Mouse (Mus musculus) hindbrain, embryonic 13.5 days (tissue): ENCODE results near the gene Tmem39b. TPM values are rescaled to one million over a fixed set of nuclear protein-coding genes. Genes with fewer than 3 reads are reported as not detected.
A peak's percentile ranks its signal among the peaks of the same experiment; 100 is the strongest.
"Not testable (repeated sequence)": the region's sequence is repeated elsewhere in the genome, so short reads cannot be mapped to it uniquely, and the experiment has no call there.

Experiments used
- ATAC-seq: fragments of 200-750 bp; cut with Nextera tagmentation; 2 replicates; pipeline ENCODE4 v1.8.0; 2017; ENCODE audit warnings: moderate TSS enrichment; ENCODE audit not compliant: low FRiP score
- H3K27ac ChIP-seq: fragments of 300-500 bp; sonication (generic); 2 replicates; pipeline ENCODE4 v1.5.1; 2015; ENCODE audit warnings: inconsistent platforms, mild to moderate bottlenecking, moderate library complexity
- H3K27me3 ChIP-seq: fragments of 300-500 bp; sonication (generic); 2 replicates; pipeline ENCODE4 v1.6.1; 2015; ENCODE audit warnings: mild to moderate bottlenecking, inconsistent platforms
- H3K36me3 ChIP-seq: fragments of 300-500 bp; sonication (generic); 2 replicates; pipeline ENCODE4 v1.6.1; 2015; ENCODE audit warnings: mild to moderate bottlenecking, inconsistent platforms
- H3K4me1 ChIP-seq: fragments of 300-500 bp; sonication (generic); replicated peaks from 2 replicates; pipeline ENCODE4 v1.6.1; 2015; ENCODE audit warnings: inconsistent platforms
- H3K4me2 ChIP-seq: fragments of 300-500 bp; sonication (generic); 2 replicates; pipeline ENCODE4 v1.6.1; 2015; ENCODE audit warnings: inconsistent platforms, mild to moderate bottlenecking, moderate library complexity
- H3K4me3 ChIP-seq: fragments of 300-500 bp; sonication (generic); 2 replicates; pipeline ENCODE4 v1.5.1; 2015; ENCODE audit warnings: mild to moderate bottlenecking, inconsistent platforms
- H3K9ac ChIP-seq: fragments of 300-500 bp; sonication (generic); 2 replicates; pipeline ENCODE4 v1.6.1; 2015; ENCODE audit warnings: mild to moderate bottlenecking, inconsistent platforms
- H3K9me3 ChIP-seq: fragments of 300-500 bp; sonication (generic); 2 replicates; pipeline ENCODE4 v1.6.1; 2016; ENCODE audit warnings: inconsistent platforms
- WGBS: fragments of 180-500 bp; shearing (Covaris S2); methylation state at CpG from one replicate; pipeline ENCODE4 v1.1.7; 2015; 5-methylcytosine and 5-hydroxymethylcytosine counted together
- polyA plus RNA-seq: library from polyadenylated mRNA; unstranded; fragments of >200 nt; fragmentation: Nextera tagmentation; extraction: Ambion mirVana; gene quantifications from 2 replicates; pipeline ENCODE4 v1.2.1, GENCODE M21; 2015

Tmem39b gene
- polyA plus RNA-seq, 1 experiment from 2014 or later = 16.8 TPM

DNA sequence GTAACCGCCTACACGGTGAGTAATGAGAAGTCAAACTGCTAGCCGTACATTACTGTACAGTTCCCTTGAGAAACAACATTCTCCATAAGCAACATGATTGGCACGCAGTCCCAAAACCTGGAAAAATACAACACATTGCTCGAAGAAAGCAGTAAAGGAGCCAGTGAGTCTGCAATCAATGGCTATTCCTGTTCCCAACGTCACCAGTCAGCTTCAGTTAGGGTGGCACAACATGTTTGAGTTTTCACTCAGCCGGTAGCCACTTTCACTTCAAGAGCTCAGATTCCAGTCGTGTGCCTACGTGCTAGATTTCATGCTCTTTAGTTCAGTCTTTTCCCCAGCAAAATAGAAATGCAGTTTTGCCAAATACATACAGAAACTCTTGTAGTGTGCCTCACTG is 19.7 kb upstream of the Tmem39b start:
- Histone ChIP-seq H3K36me3 (peaks cover 83% of the 10 kb centered on the region), H3K4me2 (no peak overlapping the region), H3K27me3 (no peaks in the 10 kb centered on the region), H3K9me3 (no peaks in the 10 kb centered on the region), H3K4me3 (no peak overlapping the region), H3K4me1 (no peaks in the 10 kb centered on the region), H3K27ac (peak overlapping the region; percentile 13; the same call in 1 of the 2 replicates), H3K9ac (no peak overlapping the region)
- ATAC-seq = no peak
- 91% methylated on average over 9 of the region's 9 CpGs for WGBS

DNA sequence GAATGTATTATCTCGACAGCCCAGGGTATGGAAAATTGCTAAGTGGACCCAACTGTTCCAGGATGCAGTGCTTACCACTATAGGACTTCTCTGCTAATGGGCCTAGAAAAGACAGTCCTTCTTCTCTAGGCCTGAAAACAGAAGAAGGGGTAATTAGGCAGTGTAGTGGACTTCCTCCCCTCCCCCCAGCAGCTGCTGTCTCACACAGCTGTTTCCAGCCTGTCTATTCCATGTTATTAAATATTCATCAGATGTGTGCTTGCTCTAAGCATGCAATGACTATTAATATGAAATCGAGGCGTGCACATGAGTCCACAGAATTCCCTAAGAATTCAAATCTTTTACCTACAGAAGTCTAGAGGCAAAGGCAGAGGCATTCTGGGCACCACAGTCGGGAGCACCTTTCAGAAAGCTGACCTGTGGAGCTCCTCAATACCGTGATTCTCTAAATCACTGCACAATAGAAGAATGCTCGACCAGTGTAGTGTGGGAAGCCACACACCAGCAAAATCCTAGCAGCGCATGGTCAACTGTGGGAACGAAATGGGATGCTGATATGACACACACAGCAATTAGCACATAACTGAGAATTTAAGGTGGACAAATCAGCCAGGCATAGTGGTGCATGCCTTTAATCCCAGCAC is 13.0 kb upstream of the Tmem39b start:
- 49% methylated on average over 8 of the region's 8 CpGs for WGBS
- Histone ChIP-seq H3K4me2 (no peak overlapping the region), H3K4me3 (no peak overlapping the region), H3K4me1 (peaks cover 26% of the 10 kb centered on the region), H3K36me3 (peaks cover 88% of the 10 kb centered on the region), H3K9me3 (no peaks in the 10 kb centered on the region), H3K27ac (peak overlapping the region; percentile 88), H3K27me3 (no peaks in the 10 kb centered on the region), H3K9ac (0 out of 2 replicates have a peak overlapping the region, but pooled peaks have one; percentile 15)
- peak; percentile 72 for ATAC-seq

DNA sequence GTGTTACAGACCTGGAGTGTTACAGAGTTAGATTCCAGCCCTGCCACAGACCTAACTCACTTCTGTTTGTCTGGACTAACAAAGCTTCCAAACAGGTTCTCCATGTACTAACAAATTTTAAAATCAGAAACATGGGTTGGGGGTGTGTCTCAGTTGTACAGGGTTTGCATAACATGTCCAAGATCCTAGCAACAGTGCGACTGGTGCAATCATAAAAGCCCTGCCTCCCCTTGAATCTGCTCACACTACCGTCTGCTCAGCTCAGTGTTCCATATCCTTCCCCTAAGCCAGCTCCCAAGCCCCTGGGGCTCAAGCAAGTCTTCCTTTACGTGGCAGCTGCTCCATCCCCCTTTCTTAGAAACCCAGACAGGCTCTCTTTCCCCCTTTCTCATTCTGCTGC is 10.1 kb upstream of the Tmem39b start:
- no peak for ATAC-seq
- Histone ChIP-seq H3K36me3 (peaks cover 85% of the 10 kb centered on the region), H3K27ac (peak overlapping the region; percentile 65), H3K4me3 (no peak overlapping the region), H3K9ac (no peak overlapping the region), H3K9me3 (no peaks in the 10 kb centered on the region), H3K4me1 (peaks cover 45% of the 10 kb centered on the region), H3K4me2 (no peak overlapping the region), H3K27me3 (no peaks in the 10 kb centered on the region)
- WGBS = 35% methylated on average over 3 of the region's 3 CpGs

DNA sequence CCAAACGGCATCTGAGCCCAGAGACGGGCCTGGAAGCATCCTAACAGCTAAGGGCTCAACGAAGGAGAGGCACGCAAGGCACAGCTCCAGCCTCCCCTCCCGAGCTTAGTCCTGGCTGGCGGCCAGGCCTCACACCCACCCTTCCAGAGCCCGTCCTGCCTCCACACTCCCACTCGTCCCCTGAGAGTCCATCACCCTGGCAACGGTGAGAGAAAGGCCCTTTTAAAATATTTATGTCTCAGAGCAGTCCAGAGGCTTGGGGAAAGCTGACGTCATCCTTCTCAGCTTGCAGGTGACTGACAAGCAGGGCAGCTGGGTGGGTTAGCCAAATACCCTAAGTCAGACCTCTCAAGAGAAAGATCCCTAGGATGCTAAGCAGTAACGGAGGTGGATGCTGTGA is 5.8 kb upstream of the Tmem39b start:
- peak overlapping the region; percentile 19 for H3K9ac ChIP-seq
- 8% methylated on average over 11 of the region's 11 CpGs for WGBS
- no peaks in the 10 kb centered on the region for H3K9me3 ChIP-seq
- H3K36me3 ChIP-seq = peaks cover 44% of the 10 kb centered on the region
- ATAC-seq = peak; percentile 75
- peaks cover 36% of the 10 kb centered on the region for H3K4me1 ChIP-seq
- H3K4me2 ChIP-seq = peak overlapping the region; percentile 25
- no peaks in the 10 kb centered on the region for H3K27me3 ChIP-seq
- H3K4me3 ChIP-seq = no peak overlapping the region
- H3K27ac ChIP-seq = peak overlapping the region; percentile 81

DNA sequence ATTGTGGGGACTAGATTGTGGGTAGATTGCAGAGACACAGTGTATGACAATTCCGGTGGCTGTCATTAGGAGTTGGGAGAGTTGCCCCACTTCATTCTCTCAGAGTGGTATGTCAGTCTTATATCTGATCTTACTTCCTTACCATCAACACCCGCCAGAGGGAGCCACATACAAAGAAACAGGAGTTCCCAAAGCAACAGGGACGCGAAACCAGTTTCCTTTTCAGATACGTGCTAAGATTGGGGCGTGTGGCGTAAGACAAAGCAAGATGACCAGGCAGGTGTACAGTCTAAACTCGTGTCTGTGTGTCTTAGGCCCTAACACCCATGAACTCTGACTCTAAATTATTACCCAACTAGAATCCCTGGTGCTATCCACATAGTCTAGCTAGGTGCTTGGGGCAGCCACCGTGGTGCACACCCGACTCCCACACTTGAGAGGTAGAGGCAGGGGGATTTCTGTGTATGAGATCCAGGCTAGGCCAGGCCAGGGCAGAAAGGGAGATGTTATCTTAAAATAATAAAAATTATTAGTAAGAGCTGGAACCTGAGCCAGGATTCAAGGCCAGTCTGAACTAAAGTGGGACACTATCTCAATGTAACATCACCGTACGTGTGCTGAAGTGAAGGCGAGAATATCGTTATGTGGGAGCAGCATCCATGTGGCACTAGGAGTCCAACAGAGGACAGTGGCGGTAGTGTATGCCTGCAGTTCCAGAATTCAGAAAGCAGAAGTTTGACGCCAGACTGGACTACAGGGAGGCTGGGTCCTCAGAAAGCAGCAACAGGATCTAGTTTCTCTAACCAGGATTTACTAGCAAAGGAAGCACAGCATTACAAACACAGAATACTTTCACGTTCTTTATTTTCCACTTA is 5.1 kb upstream of the Tmem39b start:
- Histone ChIP-seq H3K4me2 (peak overlapping the region; percentile 25), H3K27ac (peak overlapping the region; percentile 81), H3K4me3 (no peak overlapping the region), H3K9ac (peak overlapping the region; percentile 19), H3K4me1 (peaks cover 40% of the 10 kb centered on the region), H3K9me3 (no peaks in the 10 kb centered on the region), H3K36me3 (peaks cover 43% of the 10 kb centered on the region), H3K27me3 (no peaks in the 10 kb centered on the region)
- ATAC-seq = peak; percentile 33; the same call in 1 of the 2 replicates
- WGBS = 48% methylated on average over 17 of the region's 17 CpGs

DNA sequence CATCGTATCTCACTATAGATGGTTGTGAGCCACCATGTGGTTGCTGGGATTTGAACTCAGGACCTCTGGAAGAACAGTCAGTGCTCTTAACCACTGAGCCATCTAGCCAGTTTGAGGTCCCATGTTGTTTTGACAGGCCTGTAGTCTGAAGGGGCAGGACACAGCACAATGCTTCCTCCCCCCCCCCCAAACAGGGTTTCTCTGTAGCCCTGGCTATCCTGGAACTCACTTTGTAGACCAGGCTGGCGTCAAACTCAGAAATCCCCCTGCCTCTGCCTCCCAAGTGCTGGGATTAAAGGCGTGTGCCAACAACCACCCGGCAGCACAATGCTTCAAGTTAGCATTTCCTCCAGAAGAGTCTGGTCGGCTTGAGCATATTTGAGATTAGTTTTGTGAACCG is 4.0 kb upstream of the Tmem39b start:
- 0 out of 2 replicates have a peak overlapping the region, but pooled peaks have one; percentile 81 for H3K27ac ChIP-seq
- H3K36me3 ChIP-seq = peaks cover 32% of the 10 kb centered on the region
- H3K4me1 ChIP-seq = peaks cover 39% of the 10 kb centered on the region
- H3K9me3 ChIP-seq, H3K9ac ChIP-seq, H3K27me3 ChIP-seq, H3K4me2 ChIP-seq, H3K4me3 ChIP-seq, ATAC-seq: not testable (repeated sequence)
- WGBS = 94% methylated on average over 6 of the region's 6 CpGs

DNA sequence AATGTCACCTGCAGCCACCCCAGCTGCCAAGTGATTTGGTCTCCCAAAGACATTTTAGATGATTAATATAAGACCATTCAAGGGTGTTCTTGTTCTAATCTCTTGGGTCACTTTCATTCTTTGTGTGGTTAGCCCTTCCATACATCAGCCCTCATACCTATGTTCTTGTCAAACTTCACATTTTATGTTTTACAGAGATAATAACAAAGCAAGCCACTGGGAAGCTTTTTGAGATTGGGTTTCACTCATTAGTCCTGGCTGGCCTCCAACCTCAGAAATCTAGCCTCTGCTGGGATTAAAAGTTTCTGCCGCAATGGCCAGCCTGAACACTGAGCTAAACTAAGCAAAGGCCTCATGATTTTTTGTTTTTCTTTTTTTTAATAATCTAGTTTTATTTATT is 3.6 kb upstream of the Tmem39b start:
- Histone ChIP-seq H3K9ac (no peak overlapping the region), H3K4me3 (no peak overlapping the region), H3K27me3 (no peaks in the 10 kb centered on the region), H3K4me1 (peaks cover 43% of the 10 kb centered on the region), H3K4me2 (no peak overlapping the region), H3K27ac (0 out of 2 replicates have a peak overlapping the region, but pooled peaks have one; percentile 55), H3K36me3 (peaks cover 27% of the 10 kb centered on the region), H3K9me3 (no peaks in the 10 kb centered on the region)
- ATAC-seq = no peak
- WGBS = 89% methylated on average over 1 of the region's 1 CpGs

DNA sequence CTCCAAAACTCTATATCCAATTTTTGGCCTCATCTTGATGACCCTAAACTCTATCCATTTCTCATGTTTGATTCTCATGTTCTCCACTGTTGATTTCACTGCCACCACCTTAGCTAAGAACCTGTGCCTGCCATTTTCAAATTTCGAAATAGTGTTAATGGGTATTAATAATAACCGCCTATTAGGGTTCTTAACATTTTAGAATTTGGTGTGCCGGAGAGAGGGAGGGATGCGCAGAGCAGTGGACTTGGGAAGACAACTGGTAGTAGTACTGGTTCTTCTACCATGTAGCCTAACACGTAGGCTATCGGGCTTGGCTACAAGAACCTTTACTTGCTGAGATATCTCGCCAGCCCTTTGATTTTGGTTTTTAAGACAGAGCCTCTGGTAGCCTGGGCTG is 553 bp upstream of the Tmem39b start:
- H3K27ac ChIP-seq = peak overlapping the region; percentile 98
- H3K4me3 ChIP-seq = peak overlapping the region; percentile 63
- H3K4me2 ChIP-seq = peak overlapping the region; percentile 64
- 86% methylated on average over 7 of the region's 7 CpGs for WGBS
- peak overlapping the region; percentile 81 for H3K9ac ChIP-seq
- no peak for ATAC-seq
- peaks cover 26% of the 10 kb centered on the region for H3K36me3 ChIP-seq
- H3K9me3 ChIP-seq = no peaks in the 10 kb centered on the region
- H3K4me1 ChIP-seq = peaks cover 42% of the 10 kb centered on the region
- no peaks in the 10 kb centered on the region for H3K27me3 ChIP-seq

DNA sequence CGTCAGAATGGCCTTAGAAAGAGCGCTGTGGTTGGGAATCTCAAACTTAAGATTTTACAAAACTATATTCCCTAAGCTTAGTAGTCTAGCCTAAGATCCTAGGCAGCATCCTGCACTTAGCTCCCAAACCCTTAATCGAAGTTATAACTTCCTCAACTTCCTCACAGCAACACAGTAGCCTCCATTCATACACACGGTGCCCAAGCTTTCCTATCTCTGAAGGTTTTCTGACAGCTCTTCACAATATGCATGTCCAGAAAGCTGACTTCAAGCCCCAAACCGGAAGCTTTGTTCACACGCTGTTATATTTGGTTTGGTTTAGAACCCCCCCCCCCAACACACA is 852 bp downstream of the Tmem39b start:
- Histone ChIP-seq H3K27ac (peak overlapping the region; percentile 98), H3K4me2 (peak overlapping the region; percentile 64), H3K4me3 (peak overlapping the region; percentile 63), H3K27me3 (no peaks in the 10 kb centered on the region), H3K4me1 (peaks cover 34% of the 10 kb centered on the region), H3K36me3 (peaks cover 35% of the 10 kb centered on the region), H3K9me3 (no peaks in the 10 kb centered on the region), H3K9ac (peak overlapping the region; percentile 81)
- ATAC-seq = 0 out of 2 replicates have a peak, but pooled peaks have one; percentile 0
- WGBS = 25% methylated on average over 6 of the region's 6 CpGs

DNA sequence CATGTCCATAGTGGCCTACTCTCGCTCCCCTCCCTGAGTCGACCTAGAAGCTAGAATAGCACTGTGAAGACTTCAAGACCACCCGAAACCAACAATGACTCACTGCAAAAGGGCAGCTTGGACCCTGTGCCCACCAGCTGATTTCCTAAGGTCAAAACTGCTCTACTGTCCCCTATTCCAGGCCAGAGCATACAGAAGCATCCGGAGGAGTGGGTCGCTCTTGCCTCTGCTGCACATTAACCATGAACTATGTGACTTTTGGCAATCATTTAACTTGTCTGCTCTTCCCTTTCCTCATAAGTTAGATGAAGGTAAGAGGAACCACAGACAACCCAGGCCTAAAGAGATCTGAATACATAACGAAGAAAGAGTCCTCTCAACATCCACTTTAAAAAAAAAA is 12.1 kb downstream of the Tmem39b start:
- ATAC-seq = no peak
- Histone ChIP-seq H3K4me1 (no peaks in the 10 kb centered on the region), H3K27me3 (no peaks in the 10 kb centered on the region), H3K4me3 (no peak overlapping the region), H3K9me3 (no peaks in the 10 kb centered on the region), H3K27ac (no peak overlapping the region), H3K36me3 (peaks cover 92% of the 10 kb centered on the region), H3K4me2 (no peak overlapping the region), H3K9ac (no peak overlapping the region)
- WGBS = 96% methylated on average over 6 of the region's 6 CpGs

DNA sequence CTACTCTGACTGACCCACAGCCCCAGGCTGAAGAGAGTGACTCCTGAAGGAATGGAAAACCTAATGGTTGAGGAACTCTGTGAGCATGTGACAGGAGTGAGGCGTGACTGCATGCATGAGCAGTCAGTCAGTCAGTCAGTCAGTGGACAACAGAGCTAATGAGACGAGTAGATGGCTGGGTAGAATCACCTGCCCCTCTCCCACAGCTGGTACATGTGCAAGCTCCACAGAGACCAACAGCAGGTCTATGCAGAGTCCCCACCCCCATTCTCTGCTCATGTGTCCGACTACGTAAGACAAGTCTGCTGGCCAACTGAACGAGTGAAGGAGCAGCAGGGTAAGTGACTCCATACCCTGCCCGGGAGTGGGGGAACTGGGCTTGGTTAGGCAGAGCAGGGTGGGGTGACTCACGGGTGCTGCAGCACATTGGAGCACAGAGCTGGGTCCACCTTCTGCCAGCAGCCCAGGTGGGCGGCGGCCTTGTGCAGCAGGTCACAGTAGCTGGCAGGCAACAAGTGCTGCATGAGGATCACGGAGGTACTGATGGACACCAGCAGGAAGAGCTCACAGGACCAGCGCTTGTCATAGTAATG is 12.6 kb downstream of the Tmem39b start:
- H3K4me2 ChIP-seq = no peak overlapping the region
- no peak overlapping the region for H3K4me3 ChIP-seq
- no peak for ATAC-seq
- WGBS = 86% methylated on average over 11 of the region's 11 CpGs
- H3K27me3 ChIP-seq = no peaks in the 10 kb centered on the region
- H3K4me1 ChIP-seq = no peaks in the 10 kb centered on the region
- no peak overlapping the region for H3K27ac ChIP-seq
- no peak overlapping the region for H3K9ac ChIP-seq
- H3K9me3 ChIP-seq = no peaks in the 10 kb centered on the region
- peaks cover 91% of the 10 kb centered on the region for H3K36me3 ChIP-seq

DNA sequence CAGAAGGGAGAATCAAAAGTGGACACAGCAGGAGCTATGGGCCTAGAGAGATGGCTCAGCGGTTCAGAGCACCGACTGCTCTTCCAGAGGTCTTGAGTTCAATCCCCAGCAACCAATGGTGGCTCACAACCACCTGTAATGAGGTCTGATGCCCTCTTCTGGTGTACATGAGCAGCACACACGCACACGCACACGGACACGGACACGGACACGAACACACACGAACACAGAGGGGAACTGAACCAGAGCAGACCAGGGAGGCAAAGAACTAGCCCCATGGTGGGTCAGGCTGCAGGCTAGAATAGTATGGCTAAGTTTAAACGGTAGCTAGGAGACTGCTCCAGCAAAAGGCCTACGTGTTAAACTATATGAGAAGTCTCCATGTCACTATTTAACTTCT is 14.8 kb downstream of the Tmem39b start:
- H3K36me3 ChIP-seq = peaks cover 93% of the 10 kb centered on the region
- no peaks in the 10 kb centered on the region for H3K27me3 ChIP-seq
- H3K9ac ChIP-seq = no peak overlapping the region
- H3K4me3 ChIP-seq = no peak overlapping the region
- no peaks in the 10 kb centered on the region for H3K4me1 ChIP-seq
- no peak overlapping the region for H3K27ac ChIP-seq
- ATAC-seq = no peak
- WGBS = 97% methylated on average over 11 of the region's 11 CpGs
- no peaks in the 10 kb centered on the region for H3K9me3 ChIP-seq
- no peak overlapping the region for H3K4me2 ChIP-seq
